Mouse (Mus musculus) left cerebral cortex, adult 9 months (tissue): ENCODE data around the gene Ankrd11.

Source experiments
- DNase-seq, 2 experiments: peaks; one replicate each; pipeline ENCODE4 v3.0.0; 2022; ENCODE audit warnings: low spot score in 2 of 2

Ankrd11 gene

GRCm38 (mm10) chr8:122850641-122851240 is 191.3 kb downstream of the Ankrd11 start:
- no peak for DNase-seq

- no peak for DNase-seq
Observed at GRCm38 (mm10) chr8:122849152-122849910, 192.7 kb downstream of the Ankrd11 start.

GRCm38 (mm10) chr8:122847829-122848561 is 194.1 kb downstream of the Ankrd11 start, which contains the start of gene Cdh15:
Gene Cdh15, plus strand, starts transcription at chr8:122847966.
- DNase-seq, result no peak

GRCm38 (mm10) chr8:122845662-122846061 is 196.4 kb downstream of the Ankrd11 start:
- DNase-seq, result no peak

- DNase-seq, result no peak
Observed at GRCm38 (mm10) chr8:122844161-122844560, 197.9 kb downstream of the Ankrd11 start.

GRCm38 (mm10) chr8:122836696-122837095 is 205.4 kb downstream of the Ankrd11 start:
- no peak for DNase-seq

GRCm38 (mm10) chr8:122836199-122836598 is 205.9 kb downstream of the Ankrd11 start:
- DNase-seq, result no peak

- peak in 1 of 2 experiments; percentile 84 for DNase-seq
Observed at GRCm38 (mm10) chr8:122834971-122835370, 207.1 kb downstream of the Ankrd11 start.

GRCm38 (mm10) chr8:122834416-122834815 is 207.7 kb downstream of the Ankrd11 start:
- DNase-seq, result no peak
